Mouse (Mus musculus) heart, embryonic 11.5 days (tissue): ENCODE measurements around the gene Magel2. TPM values are rescaled to one million over a fixed set of nuclear protein-coding genes. Genes with fewer than 3 reads are reported as not detected.

ENCODE experiments used
- ATAC-seq: fragments of 200-750 bp; cut with Nextera tagmentation; replicated peaks from 2 replicates; pipeline ENCODE4 v1.8.0; 2017; ENCODE audit warnings: moderate library complexity; ENCODE audit not compliant: insufficient number of reproducible peaks, low FRiP score, low TSS enrichment
- H3K27ac ChIP-seq: fragments of 300-500 bp; sonication (generic); 2 replicates; pipeline ENCODE4 v1.5.1; 2014; ENCODE audit warnings: mild to moderate bottlenecking, low read depth, low read length
- H3K27me3 ChIP-seq: fragments of 300-500 bp; sonication (generic); 2 replicates; pipeline ENCODE4 v1.6.1; 2014; ENCODE audit warnings: mild to moderate bottlenecking, low read length, mixed read lengths; ENCODE audit not compliant: control insufficient read depth, insufficient read depth
- H3K36me3 ChIP-seq: fragments of 300-500 bp; sonication (generic); 2 replicates; pipeline ENCODE4 v1.6.1; 2014; ENCODE audit warnings: mild to moderate bottlenecking, low read length, moderate library complexity, mixed read lengths; ENCODE audit not compliant: control insufficient read depth, insufficient read depth
- H3K4me1 ChIP-seq: fragments of 300-500 bp; sonication (generic); 2 replicates; pipeline ENCODE4 v1.6.1; 2014; ENCODE audit warnings: low read length; ENCODE audit not compliant: control insufficient read depth, insufficient read depth
- H3K4me2 ChIP-seq: fragments of 300-500 bp; sonication (generic); 2 replicates; pipeline ENCODE4 v1.6.1; 2014; ENCODE audit warnings: mild to moderate bottlenecking, moderate library complexity
- H3K4me3 ChIP-seq: fragments of 300-500 bp; sonication (generic); 2 replicates; pipeline ENCODE4 v1.5.1; 2014; ENCODE audit warnings: low read depth, low read length
- H3K9ac ChIP-seq: fragments of 300-500 bp; sonication (generic); 2 replicates; pipeline ENCODE4 v1.6.1; 2014; ENCODE audit warnings: mild to moderate bottlenecking, low read depth, low read length, moderate library complexity
- H3K9me3 ChIP-seq: fragments of 300-500 bp; sonication (generic); replicated peaks from 2 replicates; pipeline ENCODE4 v1.6.1; 2016; ENCODE audit warnings: low read length; ENCODE audit not compliant: control insufficient read depth
- WGBS: fragments of 180-500 bp; shearing (Covaris S2); extraction: QIAGEN DNeasy Blood & Tissue Kit; methylation state at CpG from one replicate; pipeline ENCODE4 v1.1.7; 2014; ENCODE audit not compliant: insufficient replicate concordance; 5-methylcytosine and 5-hydroxymethylcytosine counted together
- polyA plus RNA-seq: library from polyadenylated mRNA; unstranded; fragments of >200 nt; fragmentation: Nextera tagmentation; extraction: Ambion mirVana; gene quantifications from 2 replicates; pipeline ENCODE4 v1.2.1, GENCODE M21; 2014

Gene Magel2
- polyA plus RNA-seq, 1 experiment from 2014 or later, result 0.93 TPM

- ATAC-seq, result no peak
- WGBS, result 33% methylated on average over 4 of the region's 4 CpGs
Measured at GRCm38 (mm10) chr7:62375658-62376057, 1.2 kb upstream of the Magel2 start.

DNA sequence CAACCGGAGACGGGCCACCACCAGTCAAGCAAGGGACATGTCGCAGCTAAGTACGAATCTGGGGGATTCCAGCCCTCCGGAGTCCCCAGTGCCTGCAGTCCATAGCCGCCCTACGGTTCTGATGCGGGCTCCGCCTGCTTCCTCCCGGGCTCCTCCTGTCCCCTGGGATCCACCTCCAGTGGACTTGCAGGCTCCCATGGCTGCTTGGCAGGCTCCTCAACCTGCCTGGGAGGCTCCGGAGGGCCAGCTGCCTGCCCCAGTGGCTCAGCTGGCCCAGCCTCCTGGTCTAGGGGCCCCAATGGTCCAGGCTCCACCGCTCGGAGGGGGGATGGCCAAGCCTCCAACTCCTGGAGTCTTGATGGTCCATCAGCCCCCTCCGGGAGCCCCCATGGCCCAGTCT is 503 bp downstream of the Magel2 start:
- 15% methylated on average over 14 of the region's 14 CpGs for WGBS
- H3K27ac ChIP-seq, result no peak overlapping the region
- H3K36me3 ChIP-seq, result no peaks in the 10 kb centered on the region
- H3K9ac ChIP-seq, result peak overlapping the region; percentile 52; the same call in 1 of the 2 replicates
- H3K9me3 ChIP-seq, result no peaks in the 10 kb centered on the region; the same call in 1 of the 2 replicates
- ATAC-seq, result no peak
- no peaks in the 10 kb centered on the region for H3K27me3 ChIP-seq
- H3K4me2 ChIP-seq, result peak overlapping the region; percentile 74
- H3K4me3 ChIP-seq, result peak overlapping the region; percentile 39
- no peaks in the 10 kb centered on the region for H3K4me1 ChIP-seq

More at GRCm38 (mm10) chr7:62375658-62376057, 1.2 kb upstream of the Magel2 start:
- no peak overlapping the region for H3K9ac ChIP-seq
- no peaks in the 10 kb centered on the region; the same call in 1 of the 2 replicates for H3K9me3 ChIP-seq
- H3K4me1 ChIP-seq, result no peaks in the 10 kb centered on the region
- no peak overlapping the region for H3K27ac ChIP-seq
- H3K36me3 ChIP-seq, result no peaks in the 10 kb centered on the region
- H3K4me2 ChIP-seq, result no peak overlapping the region
- H3K4me3 ChIP-seq, result no peak overlapping the region
- no peaks in the 10 kb centered on the region for H3K27me3 ChIP-seq

DNA sequence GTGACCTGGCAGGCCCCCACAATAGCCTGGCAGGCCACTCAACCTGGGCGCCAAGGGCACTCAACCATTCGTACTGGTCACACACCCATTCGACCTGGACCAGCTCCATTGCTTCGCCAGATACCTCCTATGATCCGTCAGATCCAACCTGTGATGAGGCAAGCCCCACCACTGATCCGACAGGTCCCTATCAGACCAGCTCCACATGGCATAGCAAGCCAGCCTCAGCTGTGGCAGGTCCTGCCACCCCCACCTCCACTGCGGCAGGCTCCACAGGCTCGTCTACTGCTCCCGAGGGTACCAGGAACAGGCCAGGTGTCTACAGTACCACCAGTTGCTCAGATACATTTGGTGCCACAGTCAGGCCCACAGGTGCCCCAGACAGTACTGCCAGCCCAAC is 1.7 kb downstream of the Magel2 start:
- H3K36me3 ChIP-seq, result no peaks in the 10 kb centered on the region
- H3K9ac ChIP-seq, result no peak overlapping the region
- H3K27me3 ChIP-seq, result no peaks in the 10 kb centered on the region
- H3K4me1 ChIP-seq, result no peaks in the 10 kb centered on the region
- no peak overlapping the region for H3K27ac ChIP-seq
- H3K9me3 ChIP-seq, result no peaks in the 10 kb centered on the region; the same call in 1 of the 2 replicates
- no peak overlapping the region for H3K4me2 ChIP-seq
- no peak overlapping the region for H3K4me3 ChIP-seq
- no peak for ATAC-seq
- WGBS, result 84% methylated on average over 9 of the region's 9 CpGs

DNA sequence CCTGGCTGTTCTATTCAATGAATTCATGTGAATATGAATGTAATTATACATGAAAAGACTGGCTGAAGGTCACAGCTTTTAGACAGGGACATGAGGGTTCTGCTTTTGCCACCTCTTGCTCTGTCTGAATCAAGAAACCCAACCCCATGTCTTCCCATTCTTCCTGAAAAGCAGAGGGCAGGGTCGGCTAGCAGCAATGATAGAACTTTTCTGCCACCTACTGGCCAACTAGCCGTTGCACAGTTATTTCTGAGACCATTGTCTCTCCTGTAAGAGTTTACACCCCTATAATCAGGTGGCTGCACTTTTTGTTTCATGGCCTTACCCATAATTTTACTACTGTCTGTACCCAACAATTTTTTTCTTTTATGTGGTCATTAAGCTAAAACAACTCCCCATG is 5.6 kb downstream of the Magel2 start:
- Histone ChIP-seq H3K4me2 (no peak overlapping the region), H3K4me1 (no peaks in the 10 kb centered on the region), H3K9me3 (no peaks in the 10 kb centered on the region; the same call in 1 of the 2 replicates), H3K27me3 (no peaks in the 10 kb centered on the region), H3K27ac (no peak overlapping the region), H3K36me3 (no peaks in the 10 kb centered on the region), H3K9ac (no peak overlapping the region), H3K4me3 (no peak overlapping the region)
- 4% methylated on average over 2 of the region's 2 CpGs for WGBS
- no peak; the same call in 1 of the 2 replicates for ATAC-seq

GRCm38 (mm10) chr7:62388291-62388690 is 11.5 kb downstream of the Magel2 start:
- Histone ChIP-seq H3K4me2 (no peak overlapping the region), H3K36me3 (no peaks in the 10 kb centered on the region), H3K9ac (no peak overlapping the region), H3K4me1 (no peaks in the 10 kb centered on the region), H3K27ac (no peak overlapping the region), H3K4me3 (no peak overlapping the region), H3K9me3 (no peaks in the 10 kb centered on the region), H3K27me3 (no peaks in the 10 kb centered on the region)
- no peak for ATAC-seq
- 33% methylated on average over 4 of the region's 4 CpGs for WGBS

DNA sequence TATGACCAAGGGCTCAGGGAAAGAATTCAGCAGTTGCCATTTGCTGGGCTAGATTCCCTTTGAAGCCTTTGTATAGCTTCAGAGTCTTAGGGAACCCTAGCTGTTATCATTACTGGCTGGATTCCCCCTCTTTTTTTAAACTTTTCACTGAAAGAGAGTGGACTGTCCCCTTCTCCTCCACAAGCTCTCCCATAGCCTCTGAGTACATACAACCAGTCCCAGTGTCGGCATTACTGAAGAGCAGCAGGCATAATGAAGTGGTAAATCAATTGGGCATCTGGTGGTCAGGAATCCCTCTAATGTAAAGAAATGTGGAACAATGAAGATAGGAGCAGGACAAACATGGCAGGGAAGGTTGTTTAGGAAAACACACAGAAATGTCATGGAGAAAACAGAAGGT is 15.4 kb downstream of the Magel2 start:
- H3K9me3 ChIP-seq, result no peaks in the 10 kb centered on the region
- no peak overlapping the region for H3K9ac ChIP-seq
- H3K4me3 ChIP-seq, result no peak overlapping the region
- no peaks in the 10 kb centered on the region for H3K27me3 ChIP-seq
- no peaks in the 10 kb centered on the region for H3K36me3 ChIP-seq
- H3K4me1 ChIP-seq, result no peaks in the 10 kb centered on the region
- WGBS, result 42% methylated on average over 1 of the region's 1 CpGs
- no peak for ATAC-seq
- no peak overlapping the region for H3K27ac ChIP-seq
- H3K4me2 ChIP-seq, result no peak overlapping the region

DNA sequence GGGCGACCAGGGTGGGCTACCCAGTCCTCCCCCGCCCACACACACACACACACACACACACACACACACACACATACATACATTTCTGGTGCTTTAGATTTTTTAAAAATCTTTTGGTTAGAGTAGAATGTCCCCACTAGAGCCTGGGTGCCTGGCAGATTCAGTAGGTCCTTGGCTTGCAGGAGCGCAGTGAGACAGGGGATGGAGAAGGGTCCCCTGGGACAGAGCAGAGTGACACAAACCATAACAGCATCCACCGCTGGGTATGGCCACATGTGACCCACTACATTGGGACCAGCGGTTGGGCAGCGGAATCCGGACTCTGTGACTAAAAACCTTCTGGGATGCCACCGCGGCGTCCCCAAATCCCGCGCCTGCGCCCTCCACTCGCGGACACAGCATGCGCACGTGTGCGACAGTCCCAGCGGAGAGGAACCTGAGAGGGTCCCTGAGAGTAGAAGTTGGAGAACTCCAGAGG is 29.8 kb downstream of the Magel2 start:
- Histone ChIP-seq H3K36me3 (no peaks in the 10 kb centered on the region), H3K4me3 (no peak overlapping the region), H3K9me3 (no peaks in the 10 kb centered on the region; the same call in 1 of the 2 replicates), H3K27me3 (no peaks in the 10 kb centered on the region), H3K4me1 (no peaks in the 10 kb centered on the region), H3K9ac (no peak overlapping the region), H3K4me2 (peak overlapping the region; percentile 49), H3K27ac (no peak overlapping the region)
- WGBS, result 38% methylated on average over 19 of the region's 19 CpGs
- no peak for ATAC-seq

GRCm38 (mm10) chr7:62407803-62408202 is 31.0 kb downstream of the Magel2 start:
- no peaks in the 10 kb centered on the region for H3K4me1 ChIP-seq
- 47% methylated on average over 3 of the region's 3 CpGs for WGBS
- no peak for ATAC-seq

DNA sequence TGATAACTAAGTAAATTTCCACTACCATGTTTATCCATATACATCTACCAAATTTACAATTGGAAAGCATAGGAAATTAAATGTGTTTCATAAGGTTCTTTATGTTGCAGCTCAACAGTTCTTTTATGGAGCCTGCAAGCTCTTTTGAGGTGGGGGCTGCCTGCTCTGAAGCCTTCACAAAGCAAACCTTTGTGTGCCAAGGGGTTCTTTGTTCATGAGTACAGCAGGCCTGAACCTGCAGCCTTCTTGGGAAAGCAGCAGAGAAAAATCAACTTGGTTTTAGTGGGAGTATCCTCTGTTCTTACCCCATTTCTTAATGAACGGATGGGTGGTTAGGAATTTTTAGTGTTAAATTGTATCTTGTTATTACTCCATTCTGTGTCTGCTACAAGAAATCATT is 38.4 kb downstream of the Magel2 start:
- Histone ChIP-seq H3K4me2 (no peak overlapping the region), H3K36me3 (no peaks in the 10 kb centered on the region), H3K27me3 (no peaks in the 10 kb centered on the region), H3K9me3 (no peaks in the 10 kb centered on the region), H3K4me3 (no peak overlapping the region), H3K9ac (no peak overlapping the region), H3K4me1 (no peaks in the 10 kb centered on the region), H3K27ac (no peak overlapping the region)
- 58% methylated on average over 1 of the region's 1 CpGs for WGBS
- ATAC-seq, result no peak

More at GRCm38 (mm10) chr7:62407803-62408202, 31.0 kb downstream of the Magel2 start:
- Histone ChIP-seq H3K4me3 (no peak overlapping the region), H3K27ac (no peak overlapping the region), H3K27me3 (no peaks in the 10 kb centered on the region), H3K4me2 (no peak overlapping the region), H3K9me3 (no peaks in the 10 kb centered on the region; the same call in 1 of the 2 replicates), H3K9ac (no peak overlapping the region), H3K36me3 (no peaks in the 10 kb centered on the region)
